Mouse (Mus musculus) CD8-positive naive resting alpha-beta T cell, adult 2 months (primary cell): ENCODE measurements around the gene Dtx3.
"Not testable (repeated sequence)": the region's sequence is repeated elsewhere in the genome, so short reads cannot be mapped to it uniquely, and the experiment has no call there.

Experiments
- DNase-seq, 2 experiments: peaks; one replicate each; pipeline ENCODE4 v3.0.0; 2022; ENCODE audit warnings: low read depth in 2 of 2, low spot score in 2 of 2

Gene Dtx3

GRCm38 (mm10) chr10:127205373-127205772 is 9.8 kb upstream of the Dtx3 start:
- DNase-seq: no peak

GRCm38 (mm10) chr10:127204589-127204988 is 9.1 kb upstream of the Dtx3 start:
- DNase-seq: no peak

DNA sequence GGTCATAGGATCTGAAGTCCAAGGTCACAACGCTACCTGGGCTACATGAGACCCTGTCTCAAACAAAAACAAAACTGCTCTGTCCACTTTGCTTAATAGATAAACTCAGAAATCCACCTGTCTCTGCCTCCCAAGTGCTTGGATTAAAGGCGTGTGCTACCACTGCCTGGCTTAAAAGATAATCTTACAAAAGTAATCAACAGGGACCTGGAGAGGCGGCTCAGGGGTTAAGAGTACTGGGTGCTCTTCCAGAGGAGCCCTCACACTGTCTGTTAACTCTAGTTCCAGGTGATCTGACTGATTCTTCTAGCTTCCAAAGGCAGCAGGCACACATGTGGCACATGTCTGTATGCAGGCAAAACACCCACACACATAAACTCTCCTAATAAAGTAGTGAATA is 7.6 kb upstream of the Dtx3 start:
- no peak for DNase-seq

- no peak for DNase-seq
These were observed 4.8 kb upstream of the Dtx3 start for GRCm38 (mm10) chr10:127200279-127200678.

GRCm38 (mm10) chr10:127199474-127199873 is 3.9 kb upstream of the Dtx3 start:
- no peak for DNase-seq

GRCm38 (mm10) chr10:127199068-127199467 is 3.5 kb upstream of the Dtx3 start:
- no peak for DNase-seq

DNA sequence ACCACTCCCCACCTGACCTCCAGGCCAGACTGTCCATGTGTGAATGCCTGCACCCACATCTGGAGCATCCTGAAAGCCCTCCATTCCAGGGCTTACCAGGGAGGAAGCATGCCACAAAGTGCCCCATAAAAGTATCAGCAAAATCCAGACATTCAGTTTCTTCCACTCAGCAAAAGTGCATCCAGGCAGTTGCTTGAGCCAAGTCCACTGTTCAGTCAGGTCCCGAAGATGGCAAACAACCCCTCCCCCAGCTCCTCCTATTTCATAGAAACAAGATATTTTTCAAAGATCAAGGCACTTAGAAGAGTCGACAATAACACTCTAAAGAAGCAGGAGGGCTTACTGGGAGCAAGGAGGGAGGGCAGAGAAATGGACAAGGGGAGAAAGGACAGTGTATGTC is 3.0 kb upstream of the Dtx3 start:
- no peak for DNase-seq

DNA sequence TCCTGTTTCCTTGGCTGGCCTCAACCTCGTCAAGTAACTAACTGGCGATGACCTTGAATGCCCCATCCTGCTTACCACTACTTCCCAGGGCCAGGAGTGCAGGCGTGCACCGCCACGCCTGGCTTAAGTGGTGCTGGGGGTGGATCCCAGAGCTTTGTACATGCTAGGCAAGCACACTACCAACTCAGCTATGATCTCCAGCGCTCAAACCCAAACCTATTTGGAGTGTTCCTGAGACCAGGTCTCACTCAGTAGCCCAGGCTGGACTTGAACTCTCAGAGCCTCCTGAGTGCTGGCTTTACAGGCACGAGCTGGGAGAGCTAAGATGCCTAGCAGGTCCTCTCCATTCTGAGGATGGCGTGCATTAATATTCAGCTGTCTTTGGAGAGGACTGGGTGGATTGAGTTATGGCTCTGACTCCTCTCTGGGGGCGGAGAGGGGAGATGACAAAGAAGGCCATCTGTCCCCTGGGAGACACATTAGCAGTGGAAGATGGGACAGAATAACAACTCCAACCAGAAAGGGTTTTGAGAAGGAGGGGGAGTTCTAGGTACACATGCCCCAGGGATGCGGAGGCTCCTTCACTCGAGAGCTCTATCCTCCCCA is 2.1 kb upstream of the Dtx3 start:
- DNase-seq: no peak

DNA sequence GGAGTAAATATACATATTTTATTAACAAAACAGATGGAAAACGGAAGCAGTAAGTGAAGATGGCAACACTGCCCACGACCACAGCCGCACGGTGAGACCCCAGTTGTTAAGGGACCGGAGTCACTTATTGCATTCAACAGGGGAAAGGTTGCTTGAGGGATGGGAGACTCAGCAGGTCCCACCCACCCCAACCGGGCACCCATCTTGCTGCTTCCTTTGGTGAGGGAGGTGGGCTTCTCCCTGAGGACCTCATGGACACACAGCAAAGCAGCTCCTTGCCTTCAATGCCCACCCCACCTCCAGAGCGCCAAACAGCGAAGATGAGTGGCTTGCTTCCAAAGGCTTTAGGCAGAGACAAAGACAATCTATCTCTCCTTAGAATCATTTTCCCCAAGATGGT is 1.6 kb upstream of the Dtx3 start:
- no peak for DNase-seq

GRCm38 (mm10) chr10:127196392-127196791 is 864 bp upstream of the Dtx3 start:
- DNase-seq: no peak

GRCm38 (mm10) chr10:127194428-127195327 is 850 bp downstream of the Dtx3 start:
- peak in 1 of 2 experiments; percentile 24 for DNase-seq

- DNase-seq: no peak
These were observed 2.5 kb downstream of the Dtx3 start for GRCm38 (mm10) chr10:127193011-127193410.

DNA sequence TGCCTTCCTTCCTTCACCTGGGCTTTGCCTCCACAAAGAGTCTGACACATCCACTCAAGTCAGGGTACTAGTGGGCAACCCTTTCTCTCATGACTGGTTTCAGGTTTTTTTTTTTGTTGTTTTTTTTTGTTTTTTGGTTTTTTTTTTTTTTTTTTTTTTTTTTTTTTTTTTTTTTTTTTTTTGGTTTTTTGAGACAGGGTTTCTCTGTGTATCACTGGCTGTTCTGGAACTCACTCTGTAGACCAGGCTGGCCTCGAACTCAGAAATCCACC is 3.5 kb downstream of the Dtx3 start:
- DNase-seq: not testable (repeated sequence)

DNA sequence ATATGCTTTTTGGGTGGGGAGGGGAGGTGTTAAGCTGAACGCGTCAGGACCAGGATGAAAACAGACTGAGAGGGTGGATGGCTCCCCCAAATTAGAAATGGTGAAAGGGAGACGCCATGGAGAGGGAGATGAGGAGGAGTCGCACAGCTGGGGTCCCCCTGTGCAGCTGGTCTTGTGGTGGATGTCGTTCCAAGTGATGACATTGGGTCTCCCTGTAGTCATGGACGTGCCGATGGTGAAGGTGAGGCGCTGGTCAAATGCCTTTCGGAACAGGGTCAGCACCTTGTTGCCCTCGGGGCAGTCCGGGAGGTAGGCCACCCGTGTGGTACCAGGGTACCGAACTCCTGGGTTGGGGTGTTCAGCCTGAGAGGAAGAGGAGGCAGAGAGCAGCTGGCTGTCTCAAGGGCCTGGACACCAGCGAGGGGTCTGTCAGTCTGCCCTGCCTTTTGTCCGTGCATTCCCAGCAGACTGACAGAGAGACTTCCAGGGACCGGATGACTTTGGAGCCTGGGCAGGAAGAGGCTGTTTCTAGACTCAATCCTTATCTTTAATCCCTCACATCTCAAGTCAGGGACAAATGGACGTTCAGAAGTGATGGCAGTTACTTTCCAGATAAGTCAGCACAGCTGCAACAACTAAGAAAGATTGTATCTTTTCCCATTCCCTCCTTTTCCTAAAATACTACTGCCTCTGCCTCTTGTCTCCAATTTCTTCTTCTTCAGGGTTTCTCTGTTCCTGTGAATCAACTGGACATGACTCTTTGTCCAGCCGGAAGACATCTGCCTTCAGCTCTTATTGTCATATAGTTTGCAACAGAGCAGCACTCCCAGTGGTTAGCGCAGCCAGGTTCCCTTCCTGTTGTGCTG is 4.1 kb downstream of the Dtx3 start:
- no peak for DNase-seq

GRCm38 (mm10) chr10:127190398-127191190 is 4.9 kb downstream of the Dtx3 start:
- DNase-seq: no peak

DNA sequence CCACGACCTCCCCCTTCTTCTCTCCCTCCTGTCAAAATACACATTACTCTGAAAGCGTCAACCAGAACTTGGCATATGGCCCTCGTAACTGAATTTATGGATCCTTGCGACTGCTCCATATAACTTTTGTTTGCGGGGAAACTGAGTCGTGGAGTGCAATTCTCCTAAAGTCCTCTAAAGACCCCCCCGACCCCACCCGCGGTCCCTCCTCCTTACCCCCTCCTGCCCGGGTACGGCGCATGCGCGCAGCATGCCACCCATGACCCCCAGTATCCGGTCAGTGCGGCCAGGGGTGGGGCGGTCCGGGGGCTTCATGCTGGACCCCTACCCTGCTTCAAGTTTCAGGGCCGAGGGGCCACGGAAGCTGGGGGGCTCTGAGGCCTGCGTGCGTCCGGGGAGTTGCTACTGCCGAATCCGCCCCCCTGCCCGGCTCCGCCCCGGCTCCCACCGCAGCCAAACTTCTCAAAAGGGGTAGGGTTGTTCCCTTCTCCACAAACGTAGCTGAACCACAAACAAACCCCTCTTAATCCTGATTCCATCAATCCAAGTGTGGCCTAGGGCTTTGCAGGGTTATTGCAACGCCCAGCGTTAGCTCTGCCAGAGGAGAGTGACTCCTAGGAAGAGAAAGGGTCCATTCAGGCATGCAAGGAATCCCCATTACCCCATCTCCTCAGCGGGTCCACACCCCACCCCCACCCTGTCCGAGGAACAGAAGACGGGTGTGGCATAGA is 5.7 kb downstream of the Dtx3 start, which contains the start of gene Arhgef25:
TSS of gene Arhgef25 (minus strand) at position 433 of the 731 bp plus-strand sequence.
- no peak for DNase-seq

- no peak for DNase-seq
These were observed 6.3 kb downstream of the Dtx3 start for GRCm38 (mm10) chr10:127189116-127189650.

- no peak for DNase-seq
These were observed 6.9 kb downstream of the Dtx3 start for GRCm38 (mm10) chr10:127188465-127189115.

DNA sequence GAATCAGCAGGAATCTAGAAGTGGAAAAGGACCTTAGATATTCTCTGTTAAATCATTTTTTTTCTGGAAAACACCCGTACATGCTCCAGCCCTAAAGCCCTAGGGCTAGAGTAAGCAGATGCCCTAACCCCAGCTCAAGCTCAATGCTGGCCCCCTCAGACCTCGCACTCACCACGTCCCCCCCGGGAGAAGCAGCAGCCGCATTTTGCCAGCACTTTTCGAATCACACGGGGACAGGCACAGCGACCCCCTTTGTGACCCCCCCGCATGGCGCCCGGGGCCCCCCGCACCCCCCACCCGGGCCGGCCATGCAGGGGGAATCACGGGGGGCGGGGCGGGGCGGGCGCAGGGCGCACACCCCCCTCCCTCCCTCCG is 7.5 kb downstream of the Dtx3 start:
- no peak for DNase-seq
